Mouse (Mus musculus) olfactory bulb, adult 2 months (tissue): ENCODE results near the gene Grb14. TPM values are rescaled to one million over a fixed set of nuclear protein-coding genes. Genes with fewer than 3 reads are reported as not detected.

Source experiments
- H3K27ac ChIP-seq: fragments of 200-500 bp; 2 replicates; pipeline ENCODE4 v1.5.1; 2012; ENCODE audit warnings: low read depth, low read length; ENCODE audit not compliant: insufficient read depth
- H3K4me1 ChIP-seq: fragments of 200-500 bp; 2 replicates; pipeline ENCODE4 v1.6.1; 2012; ENCODE audit warnings: low read length; ENCODE audit not compliant: control insufficient read depth, insufficient read depth
- H3K4me3 ChIP-seq: fragments of 200-500 bp; 2 replicates; pipeline ENCODE4 v1.5.1; 2012; ENCODE audit warnings: mild to moderate bottlenecking, low read depth, low read length, moderate library complexity; ENCODE audit not compliant: insufficient read depth
- CTCF ChIP-seq: fragments of 200-500 bp; IDR thresholded peaks from 2 replicates; pipeline ENCODE4 v1.5.1; 2012; ENCODE audit warnings: low read depth, mild to moderate bottlenecking, low read length, moderate library complexity; ENCODE audit not compliant: insufficient read depth
- POLR2A ChIP-seq: fragments of 200-500 bp; IDR thresholded peaks from 2 replicates; pipeline ENCODE4 v1.6.1; 2012; ENCODE audit warnings: mild to moderate bottlenecking, low read depth, low read length, moderate library complexity; ENCODE audit not compliant: insufficient read depth
- WGBS: fragments of 180-500 bp; shearing (Covaris S2); methylation state at CpG from one replicate; pipeline ENCODE4 v1.1.7; 2018; 5-methylcytosine and 5-hydroxymethylcytosine counted together
- polyA plus RNA-seq: library from polyadenylated mRNA; stranded (reverse); fragments of >200 nt; gene quantifications from 2 replicates; pipeline ENCODE4 v1.2.4, GENCODE M21; 2012; ENCODE audit warnings: low replicate concordance; ENCODE audit not compliant: missing spikeins, insufficient read depth, insufficient read length

Grb14 gene
- polyA plus RNA-seq, 1 experiment = not detected

GRCm38 (mm10) chr2:64920879-64921278 lies 103.9 kb downstream of the Grb14 start:
- 80% methylated on average over 5 of the region's 5 CpGs for WGBS
- no peaks in the 10 kb centered on the region for H3K4me1 ChIP-seq
- H3K4me3 ChIP-seq = no peak overlapping the region
- TF ChIP-seq CTCF (no peak), POLR2A (no peak)
- no peak overlapping the region for H3K27ac ChIP-seq

GRCm38 (mm10) chr2:64915448-64915847 lies 109.3 kb downstream of the Grb14 start:
- no peak overlapping the region for H3K27ac ChIP-seq
- H3K4me1 ChIP-seq = no peaks in the 10 kb centered on the region
- no peak overlapping the region for H3K4me3 ChIP-seq
- no peak for TF ChIP-seq POLR2A
- TF ChIP-seq CTCF = no peak
- WGBS = 53% methylated on average over 6 of the region's 6 CpGs

- TF ChIP-seq CTCF (no peak), POLR2A (no peak)
- 77% methylated on average over 5 of the region's 5 CpGs for WGBS
- H3K4me3 ChIP-seq = no peak overlapping the region
- no peaks in the 10 kb centered on the region for H3K4me1 ChIP-seq
- H3K27ac ChIP-seq = no peak overlapping the region
Measured at GRCm38 (mm10) chr2:64904877-64905276, 119.9 kb downstream of the Grb14 start.

- Histone ChIP-seq H3K4me3 (no peak overlapping the region), H3K4me1 (no peaks in the 10 kb centered on the region), H3K27ac (no peak overlapping the region)
- TF ChIP-seq CTCF (no peak), POLR2A (no peak)
- WGBS = 40% methylated on average over 5 of the region's 5 CpGs
Measured at GRCm38 (mm10) chr2:64897844-64898243, 126.9 kb downstream of the Grb14 start.

- Histone ChIP-seq H3K27ac (no peak overlapping the region), H3K4me1 (no peaks in the 10 kb centered on the region), H3K4me3 (no peak overlapping the region)
- 82% methylated on average over 7 of the region's 7 CpGs for WGBS
- TF ChIP-seq POLR2A = no peak
Measured at GRCm38 (mm10) chr2:64893233-64893632, 131.6 kb downstream of the Grb14 start.

GRCm38 (mm10) chr2:64887098-64887757 lies 137.6 kb downstream of the Grb14 start:
- Histone ChIP-seq H3K4me1 (no peaks in the 10 kb centered on the region), H3K27ac (no peak overlapping the region), H3K4me3 (no peak overlapping the region)
- TF ChIP-seq CTCF = no peak
- no peak for TF ChIP-seq POLR2A
- WGBS = 39% methylated on average over 6 of the region's 6 CpGs

- TF ChIP-seq POLR2A (no peak), CTCF (no peak)
- Histone ChIP-seq H3K4me3 (no peak overlapping the region), H3K27ac (no peak overlapping the region), H3K4me1 (no peaks in the 10 kb centered on the region)
- 15% methylated on average over 5 of the region's 5 CpGs for WGBS
Measured at GRCm38 (mm10) chr2:64885696-64886095, 139.1 kb downstream of the Grb14 start.

- TF ChIP-seq POLR2A = no peak
- no peak for TF ChIP-seq CTCF
- H3K27ac ChIP-seq = no peak overlapping the region
- H3K4me3 ChIP-seq = no peak overlapping the region
- 55% methylated on average over 2 of the region's 2 CpGs for WGBS
- H3K4me1 ChIP-seq = no peaks in the 10 kb centered on the region
Measured at GRCm38 (mm10) chr2:64878275-64878674, 146.5 kb downstream of the Grb14 start.

Other genes starting within 250 kb of the Grb14 start
- gene Cobll1, start 214.4 kb upstream of the Grb14 start, polyA plus RNA-seq = not detected in 2 replicates